Mouse (Mus musculus): ENCODE measurements around the gene Slc9c1. TPM values are rescaled to one million over a fixed set of nuclear protein-coding genes. Genes with fewer than 3 reads are reported as not detected.
"Not testable (repeated sequence)": the region's sequence is repeated elsewhere in the genome, so short reads cannot be mapped to it uniquely, and the experiment has no call there.

Slc9c1 gene
- total RNA-seq (2015; ENCODE audit: low replicate concordance) (not detected in 2 replicates), total RNA-seq (2017; ENCODE audit: low replicate concordance) (not detected in 2 replicates)

- no peak for ATAC-seq (replicated peaks; ENCODE audit: low FRiP score, poor library complexity, severe bottlenecking)
Measured at GRCm38 (mm10) chr16:45535009-45535408, at the start of gene Slc9c1. Slc9c1 (plus strand) TSS chr16:45535309.

- ATAC-seq (replicated peaks; ENCODE audit: low FRiP score, poor library complexity, severe bottlenecking), result no peak
Measured at GRCm38 (mm10) chr16:45492927-45493326, 42.2 kb upstream of the Slc9c1 start, which contains the start of gene Gm609. Gm609 (minus strand) TSS chr16:45492969.

GRCm38 (mm10) chr16:45495326-45495725 is 39.8 kb upstream of the Slc9c1 start:
- no peak for ATAC-seq (replicated peaks; ENCODE audit: low FRiP score, poor library complexity, severe bottlenecking)

- no peak for ATAC-seq (replicated peaks; ENCODE audit: low FRiP score, poor library complexity, severe bottlenecking)
Measured at GRCm38 (mm10) chr16:45525551-45525950, 9.6 kb upstream of the Slc9c1 start.

GRCm38 (mm10) chr16:45531950-45532349 is 3.2 kb upstream of the Slc9c1 start, which contains the start of gene Gm17783:
Gm17783 (minus strand) TSS chr16:45532050.
- no peak for ATAC-seq (replicated peaks; ENCODE audit: low FRiP score, poor library complexity, severe bottlenecking)

GRCm38 (mm10) chr16:45538342-45538741 is 3.2 kb downstream of the Slc9c1 start:
- not testable (repeated sequence) for ATAC-seq (replicated peaks; ENCODE audit: low FRiP score, poor library complexity, severe bottlenecking)

GRCm38 (mm10) chr16:45542108-45542507 is 7.0 kb downstream of the Slc9c1 start:
- ATAC-seq (replicated peaks; ENCODE audit: low FRiP score, poor library complexity, severe bottlenecking), result no peak

- no peak for ATAC-seq (replicated peaks; ENCODE audit: low FRiP score, poor library complexity, severe bottlenecking)
Measured at GRCm38 (mm10) chr16:45544341-45544740, 9.2 kb downstream of the Slc9c1 start.

- no peak for ATAC-seq (replicated peaks; ENCODE audit: low FRiP score, poor library complexity, severe bottlenecking)
Measured at GRCm38 (mm10) chr16:45547982-45548381, 12.9 kb downstream of the Slc9c1 start.

- no peak for ATAC-seq (replicated peaks; ENCODE audit: low FRiP score, poor library complexity, severe bottlenecking)
Measured at GRCm38 (mm10) chr16:45551579-45551978, 16.5 kb downstream of the Slc9c1 start.

GRCm38 (mm10) chr16:45561747-45562146 is 26.6 kb downstream of the Slc9c1 start:
- ATAC-seq (replicated peaks; ENCODE audit: low FRiP score, poor library complexity, severe bottlenecking), result no peak

- peak; percentile 57; the same call in 1 of the 2 replicates for ATAC-seq (replicated peaks; ENCODE audit: low FRiP score, poor library complexity, severe bottlenecking)
Measured at GRCm38 (mm10) chr16:45572307-45572706, 37.2 kb downstream of the Slc9c1 start.

- ATAC-seq (replicated peaks; ENCODE audit: low FRiP score, poor library complexity, severe bottlenecking), result no peak
Measured at GRCm38 (mm10) chr16:45579883-45580282, 44.8 kb downstream of the Slc9c1 start.

GRCm38 (mm10) chr16:45582512-45582911 is 47.4 kb downstream of the Slc9c1 start:
- ATAC-seq (replicated peaks; ENCODE audit: low FRiP score, poor library complexity, severe bottlenecking), result no peak

- no peak for ATAC-seq (replicated peaks; ENCODE audit: low FRiP score, poor library complexity, severe bottlenecking)
Measured at GRCm38 (mm10) chr16:45593656-45594055, 58.5 kb downstream of the Slc9c1 start.

GRCm38 (mm10) chr16:45595494-45595893 is 60.4 kb downstream of the Slc9c1 start:
- ATAC-seq (replicated peaks; ENCODE audit: low FRiP score, poor library complexity, severe bottlenecking), result no peak

GRCm38 (mm10) chr16:45608481-45608954 is 73.4 kb downstream of the Slc9c1 start:
- no peak for ATAC-seq (replicated peaks; ENCODE audit: low FRiP score, poor library complexity, severe bottlenecking)

GRCm38 (mm10) chr16:45609300-45609699 is 74.2 kb downstream of the Slc9c1 start:
- ATAC-seq (replicated peaks; ENCODE audit: low FRiP score, poor library complexity, severe bottlenecking), result no peak

GRCm38 (mm10) chr16:45610267-45610666 is 75.2 kb downstream of the Slc9c1 start, which contains the start of gene Gcsam:
Gcsam (plus strand) TSS chr16:45610380.
- no peak for ATAC-seq (replicated peaks; ENCODE audit: low FRiP score, poor library complexity, severe bottlenecking)

- no peak for ATAC-seq (replicated peaks; ENCODE audit: low FRiP score, poor library complexity, severe bottlenecking)
Measured at GRCm38 (mm10) chr16:45613247-45613646, 78.1 kb downstream of the Slc9c1 start.

- no peak for ATAC-seq (replicated peaks; ENCODE audit: low FRiP score, poor library complexity, severe bottlenecking)
Measured at GRCm38 (mm10) chr16:45615944-45616343, 80.8 kb downstream of the Slc9c1 start.

All from erythroid progenitor cell, adult 5-6 weeks (primary cell).